Mouse (Mus musculus): ENCODE data around the gene Crat. TPM values are rescaled to one million over a fixed set of nuclear protein-coding genes. Genes with fewer than 3 reads are reported as not detected.

The Crat gene
- total RNA-seq, 2 experiments from 2014 or later, result 448 to 485 TPM

Small RNA genes within 50 kb of the gene (microRNA-seq; reads per million reads assigned to microRNA genes)
- 0 to 0.35 reads per million in 2 experiments for gene Gm47292

Other genes starting within 250 kb of the Crat start
- gene Endog, start 244.3 kb downstream of the Crat start, total RNA-seq (2021), result 10 to 100 TPM; 59.1 to 60.2 TPM
- 1 to 10 TPM; 7.0 to 7.1 TPM for gene Spout1, start 237.4 kb downstream of the Crat start, total RNA-seq (2021)
- gene Kyat1, start 210.0 kb downstream of the Crat start, total RNA-seq (2021), result 10 to 100 TPM; 44.5 to 44.6 TPM
- gene Lrrc8a, start 178.1 kb downstream of the Crat start, total RNA-seq (2021), result 10 to 100 TPM; 72.1 to 91.7 TPM
- gene Gm28035, start 175.2 kb downstream of the Crat start, total RNA-seq (2021), result 1 to 10 TPM; 1.3 to 2.7 TPM
- 10 to 100 TPM; 26.3 to 29.3 TPM for gene Phyhd1, start 149.6 kb downstream of the Crat start, total RNA-seq (2021)
- gene Gm28038, start 134.8 kb downstream of the Crat start, total RNA-seq (2021), result not detected
- 10 to 100 TPM; 25.9 to 28.6 TPM for gene Dolk, start 129.5 kb downstream of the Crat start, total RNA-seq (2021)
- 10 to 100 TPM; 25.1 to 26.6 TPM for gene Nup188, start 129.4 kb downstream of the Crat start, total RNA-seq (2021)
- 10 to 100 TPM; 62.0 to 69.5 TPM for gene Sh3glb2, start 56.5 kb downstream of the Crat start, total RNA-seq (2021)
- gene Miga2, start 51.6 kb downstream of the Crat start, total RNA-seq (2021), result 10 to 100 TPM; 70.5 to 78.0 TPM
- 10 to 100 TPM; 11.6 to 14.7 TPM for gene Dolpp1, start 23.6 kb downstream of the Crat start, total RNA-seq (2021)
- gene Ptpa, start 226 bp upstream of the Crat start, total RNA-seq (2021), result 100 to 1,000 TPM; 125 to 133 TPM
- gene Ier5l, start 58.4 kb upstream of the Crat start, total RNA-seq (2021), result 10 to 100 TPM in 1 of 2 experiments, 1 to 10 TPM in 1; 9.5 to 12.2 TPM
- 1 to 10 TPM; 1.9 to 3.1 TPM for gene Cstad, start 179.2 kb upstream of the Crat start, total RNA-seq (2021)

Data from heart, postnatal 10 days (tissue).